Mouse (Mus musculus): ENCODE results near the gene Unc45a.

GRCm38 (mm10) chr7:80341793-80342192, 988 bp upstream of the Unc45a start:
- TF ChIP-seq POLR2A (IDR thresholded peaks at IDR 0.05; ENCODE audit: control insufficient read depth, extremely low read depth, insufficient read depth, low read length, poor library complexity), result no peak
- TF ChIP-seq CTCF (IDR thresholded peaks at IDR 0.05; ENCODE audit: borderline replicate concordance, control insufficient read depth, extremely low read depth, insufficient read depth, low read length, poor library complexity), result no peak
